Mouse (Mus musculus) intestine, embryonic 16.5 days (tissue): ENCODE measurements around the gene Pde6c. TPM values are rescaled to one million over a fixed set of nuclear protein-coding genes. Genes with fewer than 3 reads are reported as not detected.

Experiments used
- ATAC-seq: fragments of 200-750 bp; cut with Nextera tagmentation; 2 replicates; pipeline ENCODE4 v1.8.0; 2017; ENCODE audit warnings: moderate TSS enrichment, moderate library complexity
- H3K27ac ChIP-seq: fragments of 300-500 bp; sonication (generic); 2 replicates; pipeline ENCODE4 v1.5.1; 2014; ENCODE audit warnings: mild to moderate bottlenecking, low read length
- H3K27me3 ChIP-seq: fragments of 300-500 bp; sonication (generic); replicated peaks from 2 replicates; pipeline ENCODE4 v1.6.1; 2014; ENCODE audit warnings: low read length, control low read depth, mixed read lengths; ENCODE audit not compliant: control insufficient read depth, insufficient read depth
- H3K36me3 ChIP-seq: fragments of 300-500 bp; sonication (generic); 2 replicates; pipeline ENCODE4 v1.6.1; 2014; ENCODE audit warnings: low read length, control low read depth; ENCODE audit not compliant: control insufficient read depth, insufficient read depth
- H3K4me1 ChIP-seq: fragments of 300-500 bp; sonication (generic); 2 replicates; pipeline ENCODE4 v1.6.1; 2014; ENCODE audit warnings: low read length, control low read depth, mixed read lengths; ENCODE audit not compliant: control insufficient read depth, insufficient read depth
- H3K4me2 ChIP-seq: fragments of 300-500 bp; sonication (generic); 2 replicates; pipeline ENCODE4 v1.6.1; 2014; ENCODE audit warnings: low read depth, low read length, control low read depth
- H3K4me3 ChIP-seq: fragments of 300-500 bp; sonication (generic); 2 replicates; pipeline ENCODE4 v1.5.1; 2014; ENCODE audit warnings: mild to moderate bottlenecking, low read length
- H3K9ac ChIP-seq: fragments of 300-500 bp; sonication (generic); 2 replicates; pipeline ENCODE4 v1.6.1; 2014; ENCODE audit warnings: low read depth, low read length
- H3K9me3 ChIP-seq: fragments of 300-500 bp; sonication (generic); 2 replicates; pipeline ENCODE4 v1.6.1; 2016; ENCODE audit warnings: low read length, control low read depth; ENCODE audit not compliant: control insufficient read depth
- WGBS: fragments of 180-500 bp; shearing (Covaris S2); extraction: QIAGEN DNeasy Blood & Tissue Kit; methylation state at CpG from one replicate; pipeline ENCODE4 v1.1.7; 2014; 5-methylcytosine and 5-hydroxymethylcytosine counted together
- polyA plus RNA-seq: library from polyadenylated mRNA; unstranded; fragments of >200 nt; fragmentation: Nextera tagmentation; extraction: Ambion mirVana; gene quantifications from 2 replicates; pipeline ENCODE4 v1.2.1, GENCODE M21; 2015

Gene Pde6c
- polyA plus RNA-seq, 1 experiment from 2014 or later, result 0.13 TPM

GRCm38 (mm10) chr19:38224685-38225060 is 92.1 kb downstream of the Pde6c start:
- H3K4me2 ChIP-seq, result peak overlapping the region; percentile 89
- peak overlapping the region; percentile 84 for H3K9ac ChIP-seq
- 0 out of 2 replicates have a peak, but pooled peaks cover 6% of the 10 kb centered on the region for H3K4me1 ChIP-seq
- H3K27me3 ChIP-seq, result no peaks in the 10 kb centered on the region
- WGBS, result 17% methylated on average over 9 of the region's 9 CpGs
- H3K4me3 ChIP-seq, result peak overlapping the region; percentile 81
- ATAC-seq, result no peak
- no peaks in the 10 kb centered on the region; the same call in 1 of the 2 replicates for H3K9me3 ChIP-seq
- H3K27ac ChIP-seq, result no peak overlapping the region; the same call in 1 of the 2 replicates
- no peaks in the 10 kb centered on the region for H3K36me3 ChIP-seq

GRCm38 (mm10) chr19:38228699-38229098 is 96.1 kb downstream of the Pde6c start:
- Histone ChIP-seq H3K9me3 (no peaks in the 10 kb centered on the region; the same call in 1 of the 2 replicates), H3K27ac (no peak overlapping the region), H3K27me3 (no peaks in the 10 kb centered on the region), H3K4me1 (no peaks in the 10 kb centered on the region), H3K9ac (no peak overlapping the region), H3K4me3 (no peak overlapping the region), H3K36me3 (no peaks in the 10 kb centered on the region), H3K4me2 (no peak overlapping the region)
- 54% methylated on average over 2 of the region's 2 CpGs for WGBS
- ATAC-seq, result no peak

DNA sequence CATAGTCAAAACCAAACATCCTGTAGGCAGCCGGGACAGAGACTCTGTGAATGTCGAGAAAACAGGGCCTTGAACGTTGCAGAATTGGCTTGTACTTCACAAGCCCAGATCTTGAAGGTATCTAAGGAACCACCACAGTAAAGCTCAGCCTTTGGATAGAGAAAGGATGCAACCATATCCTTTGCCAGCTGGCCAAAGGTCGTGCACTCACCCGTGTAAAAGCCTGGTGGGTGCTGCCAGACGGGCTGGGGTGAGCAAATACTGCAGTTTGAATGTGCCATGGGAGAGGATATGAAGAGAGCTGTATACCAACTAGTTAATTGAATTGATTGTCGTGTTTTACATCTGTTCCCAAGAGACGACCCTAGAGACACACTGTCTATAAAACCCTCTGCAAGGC is 99.5 kb downstream of the Pde6c start:
- H3K9ac ChIP-seq, result no peak overlapping the region
- no peak overlapping the region for H3K4me3 ChIP-seq
- 34% methylated on average over 8 of the region's 8 CpGs for WGBS
- no peak overlapping the region for H3K4me2 ChIP-seq
- H3K36me3 ChIP-seq, result no peaks in the 10 kb centered on the region
- ATAC-seq, result no peak
- H3K4me1 ChIP-seq, result no peaks in the 10 kb centered on the region
- no peaks in the 10 kb centered on the region for H3K27me3 ChIP-seq
- no peak overlapping the region for H3K27ac ChIP-seq
- no peaks in the 10 kb centered on the region; the same call in 1 of the 2 replicates for H3K9me3 ChIP-seq

DNA sequence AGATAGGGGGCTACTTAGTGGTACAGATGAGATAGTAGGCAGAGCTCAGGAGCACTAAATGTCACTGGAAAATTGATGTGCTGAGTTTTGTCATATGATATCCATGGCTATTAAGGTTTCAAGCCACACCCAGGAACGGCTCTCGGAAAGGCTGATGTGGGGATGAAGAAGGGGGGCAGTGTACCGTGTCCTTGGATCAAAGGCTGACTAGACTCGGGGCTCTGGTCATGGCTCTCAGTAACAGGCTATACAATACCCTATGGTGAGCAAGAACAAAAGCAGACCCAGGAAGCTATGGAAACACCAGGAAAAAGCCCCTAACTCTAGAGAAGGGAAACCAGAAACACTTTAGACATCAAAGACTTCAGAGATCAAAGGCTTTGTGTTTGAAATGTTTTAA is 99.9 kb downstream of the Pde6c start:
- H3K27ac ChIP-seq, result no peak overlapping the region
- H3K4me2 ChIP-seq, result no peak overlapping the region
- no peak overlapping the region for H3K4me3 ChIP-seq
- no peaks in the 10 kb centered on the region; the same call in 1 of the 2 replicates for H3K9me3 ChIP-seq
- ATAC-seq, result no peak
- no peak overlapping the region for H3K9ac ChIP-seq
- H3K36me3 ChIP-seq, result no peaks in the 10 kb centered on the region
- no peaks in the 10 kb centered on the region for H3K4me1 ChIP-seq
- H3K27me3 ChIP-seq, result no peaks in the 10 kb centered on the region
- whole genome bisulfite sequencing, result 11% methylated on average over 4 of the region's 4 CpGs

Other genes starting within 250 kb of the Pde6c start
- gene Myof, start 89.2 kb upstream of the Pde6c start, polyA plus RNA-seq, result 6.5 and 9.2 TPM in 2 replicates
- 21.9 and 22.2 TPM in 2 replicates for gene Cep55, start 77.8 kb upstream of the Pde6c start, polyA plus RNA-seq
- 5.9 and 7.5 TPM in 2 replicates for gene Ffar4, start 35.7 kb upstream of the Pde6c start, polyA plus RNA-seq
- gene Rbp4, start 7.5 kb upstream of the Pde6c start, polyA plus RNA-seq, result 54.0 and 78.5 TPM in 2 replicates
- 29.6 and 33.6 TPM in 2 replicates for gene Fra10ac1, start 91.4 kb downstream of the Pde6c start, polyA plus RNA-seq
- gene Lgi1, start 131.8 kb downstream of the Pde6c start, polyA plus RNA-seq, result 0.46 and 0.51 TPM in 2 replicates